Mouse (Mus musculus) right cerebral cortex, postnatal 10 days (tissue): Measurements from ENCODE around the gene Tpcn1.

Experiments
- DNase-seq, 2 experiments: peaks; one replicate each; pipeline ENCODE4 v3.0.0; 2021; ENCODE audit warnings: low spot score in 2 of 2

Tpcn1 gene

GRCm38 (mm10) chr5:120588569-120589094 lies at the start of gene Tpcn1, which contains the start of gene Iqcd:
Gene Tpcn1, minus strand, starts transcription at chr5:120588673.
Gene Iqcd, plus strand, starts transcription at chr5:120589016.
- DNase-seq, result peak; percentile 100

- peak in 1 of 2 experiments; percentile 53 for DNase-seq
Observed at GRCm38 (mm10) chr5:120635633-120636032, 47.2 kb upstream of the Tpcn1 start.

- no peak for DNase-seq
Observed at GRCm38 (mm10) chr5:120634860-120635259, 46.4 kb upstream of the Tpcn1 start.

- DNase-seq, result peak in 1 of 2 experiments; percentile 52
Observed at GRCm38 (mm10) chr5:120634131-120634530, 45.7 kb upstream of the Tpcn1 start, which contains the start of gene Cfap73. Gene Cfap73, minus strand, starts transcription at chr5:120634235.

- no peak for DNase-seq
Observed at GRCm38 (mm10) chr5:120631892-120632291, 43.4 kb upstream of the Tpcn1 start.

GRCm38 (mm10) chr5:120631128-120631527 lies 42.7 kb upstream of the Tpcn1 start:
- no peak for DNase-seq

- DNase-seq, result peak in 1 of 2 experiments; percentile 49
Observed at GRCm38 (mm10) chr5:120628624-120629023, 40.2 kb upstream of the Tpcn1 start.

- DNase-seq, result no peak
Observed at GRCm38 (mm10) chr5:120627515-120628300, 39.2 kb upstream of the Tpcn1 start.

- DNase-seq, result no peak
Observed at GRCm38 (mm10) chr5:120626399-120626798, 37.9 kb upstream of the Tpcn1 start.

GRCm38 (mm10) chr5:120624427-120624826 lies 36.0 kb upstream of the Tpcn1 start:
- peak in 1 of 2 experiments; percentile 60 for DNase-seq

GRCm38 (mm10) chr5:120622198-120622851 lies 33.9 kb upstream of the Tpcn1 start:
- DNase-seq, result peak in 1 of 2 experiments; percentile 71

GRCm38 (mm10) chr5:120621846-120622197 lies 33.3 kb upstream of the Tpcn1 start:
- peak in 1 of 2 experiments; percentile 78 for DNase-seq

- peak in 1 of 2 experiments; percentile 48 for DNase-seq
Observed at GRCm38 (mm10) chr5:120621078-120621765, 32.7 kb upstream of the Tpcn1 start.

- peak; percentile 89 to 91 for DNase-seq
Observed at GRCm38 (mm10) chr5:120620375-120621077, 32.1 kb upstream of the Tpcn1 start.

GRCm38 (mm10) chr5:120619201-120619600 lies 30.7 kb upstream of the Tpcn1 start:
- DNase-seq, result peak; percentile 65 to 79

GRCm38 (mm10) chr5:120618778-120619177 lies 30.3 kb upstream of the Tpcn1 start:
- DNase-seq, result no peak

- peak in 1 of 2 experiments; percentile 53 for DNase-seq
Observed at GRCm38 (mm10) chr5:120615903-120616302, 27.4 kb upstream of the Tpcn1 start.

- DNase-seq, result peak; percentile 100
Observed at GRCm38 (mm10) chr5:120612822-120613604, 24.5 kb upstream of the Tpcn1 start.

- DNase-seq, result peak; percentile 98 to 99
Observed at GRCm38 (mm10) chr5:120612442-120612821, 24.0 kb upstream of the Tpcn1 start, which contains the start of the genes Rita1 and Ddx54. Gene Rita1, minus strand, starts transcription at chr5:120612589. Gene Ddx54, plus strand, starts transcription at chr5:120612739.

GRCm38 (mm10) chr5:120611416-120611815 lies 22.9 kb upstream of the Tpcn1 start:
- DNase-seq, result peak in 1 of 2 experiments; percentile 62
